Mouse (Mus musculus) lung, postnatal 25 days (tissue): ENCODE results near the gene Aipl1.

ENCODE experiments used
- DNase-seq: peaks from one replicate; pipeline ENCODE4 v3.0.0; 2022; ENCODE audit warnings: low spot score

Aipl1 gene

DNA sequence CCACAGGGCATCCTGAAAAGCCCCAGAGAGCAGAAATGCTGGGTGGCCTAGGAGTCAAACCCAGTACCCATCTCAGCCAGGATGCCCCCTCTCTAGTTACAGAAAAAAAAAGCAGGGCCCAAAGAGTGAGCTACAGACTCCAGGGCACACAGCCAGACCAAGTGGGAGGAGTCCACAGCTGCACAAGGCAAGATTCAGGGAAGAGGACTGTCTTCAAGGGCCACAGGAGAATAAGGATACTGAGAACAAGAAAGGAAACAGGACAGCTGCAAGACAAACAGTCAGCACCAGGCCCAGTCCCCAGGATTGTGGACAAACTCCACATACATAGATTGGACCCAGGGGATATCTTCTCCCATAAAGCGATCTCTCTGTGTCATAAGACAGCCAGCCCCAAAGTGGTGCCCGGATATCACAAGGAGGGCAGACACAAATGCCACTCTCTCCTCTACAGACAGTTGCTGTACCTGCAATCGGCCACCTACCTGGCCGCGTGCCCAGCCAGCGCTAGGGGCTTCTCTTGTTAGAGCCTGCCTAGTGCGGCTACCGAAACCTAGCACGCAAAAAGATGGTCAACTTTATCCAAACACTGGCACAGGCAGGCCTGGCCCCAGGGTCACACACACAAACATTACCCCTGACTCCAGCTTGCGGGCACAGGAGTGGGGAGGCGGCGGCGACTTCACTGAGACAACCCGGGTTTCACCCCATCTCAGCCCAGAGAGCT lies 13.0 kb upstream of the Aipl1 start:
- DNase-seq: no peak

DNA sequence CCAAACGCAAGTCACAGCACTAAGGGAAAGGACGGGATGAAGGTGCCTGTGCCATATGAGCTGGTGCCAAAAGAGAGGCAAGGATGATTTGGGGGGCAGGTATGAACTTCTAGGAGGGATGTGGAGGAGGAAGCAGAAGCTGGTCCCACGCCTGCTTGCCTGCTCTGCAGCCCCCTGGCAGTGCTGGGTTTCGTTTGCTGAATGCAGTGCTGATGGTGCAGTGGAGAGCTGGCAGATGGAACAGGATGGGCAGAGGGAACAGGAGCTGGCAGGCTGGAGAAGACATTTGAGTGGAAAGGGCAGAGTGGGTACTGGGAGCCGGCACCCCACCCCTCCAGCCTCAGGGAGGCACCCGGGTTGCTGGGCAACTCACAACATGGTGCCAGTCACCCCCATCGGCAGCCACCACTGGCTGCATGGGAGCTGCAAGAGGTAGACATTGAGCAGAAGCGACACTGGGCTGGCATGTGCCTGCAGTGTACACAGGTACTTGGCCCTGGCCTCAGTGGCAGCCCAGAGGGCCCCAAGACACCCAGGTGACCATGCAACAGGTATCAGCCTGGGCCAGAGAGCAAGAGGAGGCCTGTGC lies 12.0 kb upstream of the Aipl1 start:
- DNase-seq: no peak

DNA sequence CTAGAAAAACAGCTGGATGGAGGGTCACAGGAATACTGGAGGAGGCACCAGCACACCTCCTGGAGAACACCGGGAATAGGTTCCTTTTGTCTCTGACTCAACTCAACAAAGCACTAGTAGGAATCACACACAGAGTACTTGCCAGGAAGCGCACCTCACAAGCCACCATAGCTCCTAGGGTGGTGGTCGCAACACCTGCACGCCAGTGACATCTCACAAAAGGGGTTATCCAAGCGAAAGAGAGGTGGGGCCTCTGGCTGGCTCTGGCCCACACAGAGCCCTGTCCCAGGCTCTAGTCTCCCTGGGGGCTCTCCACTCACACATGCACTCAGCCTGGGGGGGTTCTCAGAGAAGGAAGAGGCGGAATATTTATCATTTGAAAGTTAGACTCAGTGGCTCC lies 11.4 kb upstream of the Aipl1 start:
- DNase-seq: no peak

DNA sequence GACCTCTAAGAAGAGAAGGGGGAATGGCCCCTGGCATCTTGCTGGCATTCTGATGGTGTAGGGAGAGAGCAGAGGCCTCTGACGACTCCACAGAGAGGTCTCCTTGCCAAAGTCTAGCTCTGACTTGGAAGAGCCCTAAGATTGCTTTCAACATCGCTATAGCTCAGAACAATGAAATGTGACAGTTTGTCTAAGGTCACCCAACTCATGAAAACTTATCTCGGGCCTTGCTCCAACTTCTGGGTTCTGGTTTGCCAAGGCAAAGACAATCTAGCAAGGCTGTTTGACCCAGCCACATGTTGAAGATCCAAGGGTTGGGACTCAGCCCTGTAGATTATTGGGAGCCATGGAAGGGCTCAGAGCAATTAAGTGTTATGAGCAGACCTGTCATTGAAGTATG lies 6.9 kb upstream of the Aipl1 start:
- DNase-seq: no peak

DNA sequence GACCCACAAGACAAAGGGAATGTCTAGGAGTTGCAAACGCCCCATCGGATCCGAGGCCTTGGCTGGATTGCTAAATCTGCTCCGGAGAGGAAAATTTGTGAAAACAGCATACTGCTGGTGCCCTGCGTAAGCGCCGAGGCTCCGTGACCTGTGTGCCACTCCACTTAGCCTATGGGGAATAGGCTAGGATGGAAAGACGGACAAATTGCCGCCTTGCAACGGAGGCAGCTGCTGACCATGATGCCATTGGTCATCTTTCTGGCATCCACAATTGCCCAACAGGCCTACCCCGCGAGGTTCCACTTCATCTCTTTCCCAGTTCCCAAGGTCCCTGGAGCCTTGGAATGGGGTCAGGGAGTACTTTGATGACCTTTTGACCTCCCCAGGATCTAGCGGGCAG lies 5.3 kb upstream of the Aipl1 start:
- no peak for DNase-seq

DNA sequence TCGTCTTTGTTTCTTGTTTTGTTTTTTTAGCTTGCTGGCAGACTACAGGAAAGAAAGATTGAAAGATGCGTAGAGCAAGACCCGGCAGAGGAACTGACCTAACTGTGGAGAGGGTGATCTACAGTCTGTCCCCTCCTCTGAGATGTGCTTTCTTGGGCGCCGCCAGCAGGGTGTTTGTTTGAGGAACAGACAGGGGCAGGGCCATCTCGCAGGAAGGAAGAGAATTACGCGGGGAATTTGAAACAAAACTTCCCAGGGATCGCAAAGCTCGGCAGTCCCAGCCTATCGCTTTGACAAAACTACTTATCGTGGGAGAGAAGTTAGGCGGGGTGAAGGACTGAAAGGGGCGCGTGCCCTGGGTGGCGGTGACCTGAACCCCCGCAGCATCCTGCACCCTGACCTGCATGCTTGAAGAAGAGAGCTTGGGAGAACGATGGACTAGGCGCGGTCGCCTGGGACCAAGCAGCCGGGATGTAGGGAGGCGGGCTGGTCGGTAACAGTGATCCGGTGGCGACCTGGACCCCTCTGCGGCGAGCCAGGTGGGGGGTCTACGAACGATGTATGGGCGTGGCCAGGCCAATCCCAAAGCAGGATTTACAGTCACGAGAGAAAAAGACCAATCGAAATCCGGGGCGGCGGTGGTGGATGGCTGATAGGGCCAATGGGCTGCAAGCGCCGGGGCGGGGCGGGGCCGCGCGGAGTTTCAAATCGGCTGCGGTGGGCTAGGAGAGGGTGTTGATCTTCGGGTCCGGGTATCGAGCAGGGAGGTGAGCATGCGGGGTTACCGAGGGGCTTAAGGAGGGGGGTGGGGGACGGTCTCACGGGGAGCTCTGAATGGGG lies 4.7 kb upstream of the Aipl1 start, which contains the start of gene Pimreg:
Pimreg (plus strand) TSS at position 265 of the 840 bp plus-strand sequence.
- peak; percentile 76 for DNase-seq

DNA sequence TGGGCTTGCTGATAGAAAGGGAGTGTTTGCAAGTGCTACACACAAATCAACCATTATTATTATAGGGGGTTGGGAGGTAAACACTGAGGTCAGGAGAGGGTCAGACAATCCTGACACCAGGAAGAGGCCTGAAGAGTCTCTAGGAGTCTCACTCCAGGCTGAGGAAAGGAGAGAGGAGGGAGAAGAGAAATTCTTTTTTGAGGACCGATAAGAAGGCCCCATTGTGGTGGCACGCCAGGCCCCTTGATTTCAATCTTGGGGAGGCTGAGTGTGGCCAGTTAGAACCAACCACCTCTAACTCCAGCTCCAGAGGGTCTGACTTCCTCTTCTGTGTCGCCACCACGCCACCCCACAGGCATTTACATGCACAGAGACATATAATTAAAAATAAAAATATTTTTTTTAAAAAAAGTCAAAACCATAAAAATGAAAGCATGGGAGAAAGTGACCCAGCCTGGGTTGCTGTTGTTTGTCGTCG lies 4.0 kb upstream of the Aipl1 start:
- DNase-seq: no peak

DNA sequence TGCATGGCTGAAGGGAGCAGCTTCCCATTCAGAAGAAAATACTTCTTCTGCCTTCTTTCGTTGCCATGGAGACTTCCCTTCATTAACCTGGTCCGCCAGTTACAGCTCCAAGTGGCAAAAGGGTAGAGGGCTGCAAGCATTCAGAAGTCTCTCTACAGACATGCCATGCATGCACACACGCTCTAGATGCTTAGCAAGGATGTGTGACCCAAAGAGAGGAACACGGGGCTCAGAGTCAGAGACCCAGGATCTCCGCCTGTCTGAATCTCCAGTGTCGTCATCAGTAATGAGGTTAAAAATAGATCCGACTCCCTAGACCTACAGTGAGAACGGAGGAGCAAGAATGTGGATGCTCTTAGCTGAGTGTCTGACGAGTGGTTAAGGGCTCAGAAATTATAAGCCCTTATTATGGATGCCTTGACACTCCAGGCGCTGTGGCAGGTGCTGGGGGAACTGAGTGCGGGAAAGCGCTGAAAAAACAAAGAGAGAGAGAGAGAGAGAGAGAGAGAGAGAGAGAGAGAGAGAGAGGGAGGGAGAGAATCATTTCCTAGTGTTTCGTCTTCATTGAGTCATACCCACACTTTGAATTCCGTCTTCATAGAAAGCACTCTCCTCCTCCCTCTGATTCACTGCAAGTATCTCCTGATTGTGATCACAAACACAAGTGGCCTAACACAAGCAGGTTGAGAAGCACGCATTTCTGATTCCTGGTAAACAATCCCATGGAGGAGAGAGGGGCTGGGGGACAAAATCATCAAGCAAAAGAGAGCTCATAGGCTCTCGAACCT lies 2.5 kb upstream of the Aipl1 start:
- DNase-seq: no peak

DNA sequence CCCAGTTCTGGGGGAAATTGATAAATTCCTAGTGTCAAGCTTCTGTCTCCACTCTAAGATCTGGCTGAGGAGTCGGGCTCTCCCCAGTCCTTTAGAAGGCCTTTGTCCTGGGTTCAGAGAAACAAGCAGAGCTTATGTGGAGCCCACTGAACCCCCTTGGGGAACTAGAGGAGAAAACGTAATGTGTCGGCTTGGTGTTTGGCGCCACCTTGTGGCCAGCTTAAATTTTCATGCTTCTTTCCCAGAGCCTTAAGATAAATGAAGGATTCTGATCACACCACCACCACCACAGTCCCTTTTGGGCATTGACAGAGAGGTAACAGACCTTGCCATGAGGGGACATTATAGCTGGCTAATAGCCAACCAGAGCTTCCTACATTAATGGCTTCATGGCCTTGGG lies 687 bp upstream of the Aipl1 start:
- peak; percentile 52 for DNase-seq

DNA sequence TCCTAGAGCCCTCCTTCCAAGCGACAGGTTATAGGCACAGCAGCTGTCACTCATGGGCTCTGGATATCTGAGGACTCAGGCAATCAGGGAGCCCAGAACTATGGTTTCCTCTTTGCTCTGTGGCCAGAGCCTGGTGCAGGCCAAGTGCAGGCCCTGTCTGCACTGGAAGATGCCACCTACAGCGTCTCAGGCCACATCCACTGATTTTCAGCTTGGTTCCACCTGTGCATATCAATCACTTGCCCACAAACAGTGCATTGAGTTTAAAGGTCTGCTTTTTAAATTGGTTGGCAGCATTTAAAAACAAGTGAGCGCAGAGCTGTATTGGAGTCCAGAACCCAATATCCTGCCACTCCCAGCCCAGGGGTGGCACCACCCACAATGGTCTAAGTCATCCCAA lies 4.7 kb downstream of the Aipl1 start:
- DNase-seq: no peak

DNA sequence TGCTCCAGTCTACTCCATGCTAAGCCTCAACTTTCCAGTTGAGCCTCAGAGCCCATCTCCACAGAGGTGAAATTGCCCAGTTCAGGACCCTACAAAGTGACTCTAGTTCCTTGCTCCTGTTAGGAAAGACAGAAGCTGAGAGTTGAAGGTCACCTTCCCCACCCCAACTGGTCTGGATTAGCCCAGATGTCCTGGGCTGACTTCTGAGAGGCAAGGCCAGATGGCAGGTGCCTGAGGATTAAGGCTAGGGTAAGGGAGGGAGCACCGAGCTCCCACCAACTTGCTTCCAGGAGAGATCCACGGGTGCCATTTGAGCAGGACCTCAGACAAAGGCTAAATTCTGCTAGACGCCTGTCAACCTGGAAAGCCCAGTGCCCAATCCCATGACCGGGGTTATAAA lies 5.2 kb downstream of the Aipl1 start:
- DNase-seq: no peak

DNA sequence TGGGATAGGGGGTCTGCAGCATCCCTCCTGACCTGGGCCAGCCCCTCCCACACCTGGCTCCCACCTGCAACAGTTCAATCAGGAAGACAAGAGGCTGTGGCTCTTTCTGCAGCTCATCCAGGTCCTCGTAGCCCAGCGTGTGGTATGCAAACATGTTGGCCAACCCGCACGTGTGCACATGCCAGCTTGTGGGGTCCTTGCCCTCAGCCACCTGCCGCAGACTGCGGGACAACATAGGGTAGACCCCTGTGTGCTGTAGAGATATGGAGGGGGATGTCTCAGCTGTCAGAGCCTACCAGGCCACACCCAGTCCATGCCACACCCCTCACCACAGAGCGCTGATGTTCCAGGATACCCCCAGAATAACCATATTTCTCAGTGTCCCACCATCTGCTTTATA lies 6.0 kb downstream of the Aipl1 start:
- no peak for DNase-seq

DNA sequence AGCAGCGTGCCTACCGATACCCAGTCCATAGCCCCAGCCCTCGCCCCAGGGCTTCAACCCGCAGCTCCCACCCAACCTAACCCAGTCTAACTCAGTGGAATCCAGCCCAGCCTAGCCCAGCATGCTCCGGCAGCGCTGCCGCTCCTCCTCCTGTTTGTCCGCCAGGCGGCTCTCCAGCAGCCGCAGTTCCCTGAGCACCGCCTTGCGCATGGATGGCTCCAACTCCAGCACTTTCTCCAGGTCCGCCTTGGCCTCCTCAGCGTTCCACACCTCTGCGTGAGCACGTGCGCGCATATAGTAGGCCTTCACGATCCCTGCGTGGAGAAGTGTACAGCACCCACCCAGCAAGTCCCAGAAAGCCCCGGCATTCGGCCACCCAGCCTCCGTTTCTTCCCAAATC lies 8.2 kb downstream of the Aipl1 start:
- no peak for DNase-seq

DNA sequence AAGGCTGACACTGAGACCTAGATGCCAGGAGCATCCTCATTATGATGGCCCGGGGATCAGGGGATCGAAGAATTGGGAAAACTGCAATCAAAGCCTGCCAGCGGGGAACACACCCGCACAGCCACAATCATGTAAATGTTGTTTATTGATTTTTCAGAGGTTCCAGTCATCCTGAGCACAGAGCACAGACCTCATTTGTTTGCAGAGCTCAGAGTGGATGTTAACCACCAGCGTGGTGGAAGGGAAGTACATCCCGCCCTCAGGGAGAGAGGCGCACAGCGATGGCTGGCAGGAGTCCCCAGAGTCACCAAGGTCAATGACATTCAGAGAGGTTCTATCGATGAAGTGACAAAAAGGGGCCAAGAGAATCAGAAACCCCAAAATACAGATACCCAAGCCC lies 9.5 kb downstream of the Aipl1 start:
- no peak for DNase-seq

DNA sequence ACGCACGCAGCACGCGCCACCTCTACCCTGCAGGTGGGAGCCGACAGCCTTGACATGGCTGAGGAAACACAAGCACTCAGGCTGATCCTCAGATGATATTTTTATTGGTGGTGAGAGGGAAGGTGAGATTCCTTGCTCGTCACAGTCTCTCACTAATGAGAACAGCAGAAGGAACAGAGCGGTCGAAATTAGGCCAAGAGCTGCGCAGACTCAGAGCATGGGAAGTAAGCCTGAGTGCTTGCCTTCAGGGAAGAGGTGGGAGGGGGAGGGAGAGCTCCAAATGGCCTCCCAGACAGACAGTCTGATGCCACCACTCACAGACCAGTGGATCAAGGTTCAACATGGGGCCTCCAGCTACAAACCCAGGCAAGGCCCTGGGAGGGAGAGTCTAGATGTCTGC lies 10.8 kb downstream of the Aipl1 start:
- no peak for DNase-seq

DNA sequence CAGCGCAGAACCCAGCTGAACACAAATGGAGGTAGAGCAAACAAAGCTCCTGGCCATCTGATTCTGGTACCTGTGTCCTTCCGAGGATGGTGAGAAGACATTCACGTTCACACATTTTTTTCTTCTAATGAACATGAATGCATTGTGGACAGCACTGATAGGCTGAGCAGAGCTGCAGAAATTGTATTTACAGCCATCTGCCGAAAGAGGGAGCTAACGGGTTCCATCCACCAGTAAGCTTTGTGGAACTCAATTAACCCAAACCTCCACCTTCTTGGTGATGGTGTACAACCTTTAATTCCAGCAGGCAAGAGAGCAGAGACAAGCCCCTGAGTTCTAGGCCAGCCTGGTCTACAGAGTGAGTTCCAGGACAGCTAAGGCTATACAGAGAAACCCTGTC lies 11.5 kb downstream of the Aipl1 start:
- no peak for DNase-seq

DNA sequence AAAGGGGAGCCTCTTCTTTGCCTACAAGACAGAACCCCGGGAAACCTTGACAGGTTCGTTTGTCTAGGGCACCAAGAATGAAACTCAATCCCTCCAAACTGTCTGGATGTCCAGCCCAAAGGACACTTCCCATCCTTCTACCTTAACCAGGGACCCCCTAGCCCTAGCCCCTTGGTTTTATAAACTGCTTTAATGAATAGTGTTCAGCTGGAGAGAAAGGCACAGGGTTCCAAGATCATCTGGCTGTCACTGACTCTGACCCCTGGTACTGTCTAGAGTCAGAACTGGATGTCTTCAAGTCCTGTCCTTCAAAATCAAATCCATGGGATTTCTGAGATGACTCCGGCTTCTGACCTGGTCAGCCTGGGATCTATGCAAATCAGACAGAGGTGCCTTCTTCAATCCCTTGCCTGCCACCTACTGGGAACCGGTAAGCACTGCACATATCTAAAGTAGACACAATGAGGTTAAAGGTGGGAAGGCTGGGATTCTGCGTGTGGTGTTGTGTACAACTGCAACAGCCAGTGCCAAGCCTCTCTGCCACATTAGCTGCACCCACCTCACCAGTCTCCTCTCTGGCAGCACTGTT lies 13.0 kb downstream of the Aipl1 start:
- peak; percentile 73 for DNase-seq

DNA sequence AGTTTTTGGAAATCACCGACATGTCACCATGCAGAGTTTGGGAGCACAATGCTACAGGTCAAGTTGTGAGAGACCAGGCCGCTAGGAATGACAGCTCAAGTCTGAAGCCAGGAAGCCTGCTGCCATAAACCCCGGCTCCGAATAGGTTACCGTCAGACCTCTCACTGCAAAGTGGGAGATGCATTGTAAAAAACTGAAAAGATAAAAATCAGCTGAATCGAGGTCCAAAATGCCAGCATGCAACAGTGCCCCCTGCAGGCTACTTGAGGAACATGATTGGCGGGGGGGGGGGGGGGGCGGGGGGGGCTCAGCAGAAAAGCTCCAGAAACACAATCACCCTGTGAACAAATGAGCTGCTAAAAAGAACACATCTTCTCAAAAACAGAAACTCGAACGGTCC lies 13.7 kb downstream of the Aipl1 start:
- DNase-seq: no peak

DNA sequence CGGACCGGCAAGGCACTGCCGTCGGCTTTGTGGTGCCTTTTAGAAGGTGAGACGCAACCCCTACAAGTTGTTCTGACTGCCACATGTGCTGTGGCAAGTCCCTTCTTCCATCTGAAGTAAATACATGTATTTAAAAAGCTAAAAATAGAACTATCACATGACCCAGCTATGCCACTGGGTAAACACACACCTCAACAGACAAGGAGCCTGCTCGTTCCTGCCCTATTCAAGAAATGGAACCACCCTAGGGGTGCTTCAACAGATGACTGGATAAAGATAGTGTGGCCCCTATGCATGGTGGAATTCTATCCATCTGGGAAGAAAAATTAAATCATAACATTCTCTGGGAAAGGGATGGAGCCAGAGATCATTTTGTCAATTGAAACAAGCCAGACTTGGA lies 14.5 kb downstream of the Aipl1 start:
- no peak for DNase-seq

DNA sequence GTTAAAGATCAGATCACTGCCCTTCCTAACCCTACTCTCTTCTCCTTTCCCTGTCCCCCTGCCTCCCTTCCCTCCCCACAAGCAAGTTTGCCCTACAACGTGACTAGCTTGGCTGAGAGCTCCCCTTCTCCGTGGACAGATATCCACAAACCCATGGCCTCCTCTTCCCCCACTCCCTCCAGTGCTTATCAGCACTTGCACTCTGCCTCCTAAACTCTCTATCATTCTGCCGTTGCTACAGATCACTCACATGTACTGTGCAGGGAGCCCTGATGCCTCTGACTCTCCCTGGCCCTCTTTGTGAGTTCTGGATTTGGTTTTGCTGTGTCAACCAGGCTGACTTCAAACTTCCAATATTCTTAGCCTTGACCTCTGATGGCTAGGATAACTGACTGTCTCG lies 16.3 kb downstream of the Aipl1 start:
- no peak for DNase-seq

DNA sequence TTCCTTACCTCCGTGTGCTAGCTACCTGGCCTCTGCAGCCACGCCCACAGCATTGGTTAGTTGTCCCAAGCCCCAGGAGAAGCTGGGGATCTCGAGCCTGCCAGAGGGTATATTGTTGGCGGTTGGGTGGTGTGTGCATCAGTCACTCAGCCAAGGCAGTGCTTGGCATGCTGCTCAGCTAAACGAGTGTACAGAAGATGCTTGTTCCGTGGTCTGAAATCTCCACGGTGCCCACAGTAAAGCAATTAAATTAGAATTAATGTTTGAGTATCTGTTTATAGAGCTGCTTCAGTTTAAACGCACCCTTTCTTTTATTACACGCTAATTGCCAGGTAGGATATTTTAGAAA lies 20.1 kb downstream of the Aipl1 start:
- DNase-seq: no peak
